Mouse (Mus musculus): ENCODE results near the gene Pald1. TPM values are rescaled to one million over a fixed set of nuclear protein-coding genes. Genes with fewer than 3 reads are reported as not detected.

The Pald1 gene
- polyA plus RNA-seq, 1 experiment from 2014 or later, result 36.1 TPM

DNA sequence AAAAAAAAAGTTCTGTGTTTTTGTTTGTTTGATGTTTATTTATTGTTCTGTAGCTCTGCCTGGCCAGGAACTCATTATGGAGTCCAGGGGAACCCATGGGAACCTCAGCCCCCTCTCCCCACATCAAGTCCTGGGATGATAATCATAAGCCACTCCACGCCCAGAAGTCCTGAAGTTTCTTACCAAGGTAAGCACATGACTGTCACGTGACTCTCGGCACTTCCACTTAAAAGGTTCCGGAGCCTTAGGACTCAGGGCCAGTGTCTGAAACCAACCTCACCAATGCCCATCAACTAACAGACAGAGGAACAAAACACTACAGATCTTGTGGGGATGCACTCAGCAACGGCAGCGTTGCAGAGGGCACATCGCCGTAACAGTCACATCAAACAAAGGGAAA, 23.9 kb downstream of the Pald1 start:
- Histone ChIP-seq H3K4me3 (no peak overlapping the region), H3K27ac (replicated peaks) (no peak overlapping the region), H3K9me3 (replicated peaks) (peaks cover 6% of the 10 kb centered on the region), H3K36me3 (peaks cover 25% of the 10 kb centered on the region), H3K27me3 (ENCODE audit: low read depth, poor library complexity, severe bottlenecking) (no peaks in the 10 kb centered on the region), H3K4me1 (no peaks in the 10 kb centered on the region)
- no peak for DNase-seq (ENCODE audit: low spot score)
- 82% methylated on average over 8 of the region's 8 CpGs for WGBS

DNA sequence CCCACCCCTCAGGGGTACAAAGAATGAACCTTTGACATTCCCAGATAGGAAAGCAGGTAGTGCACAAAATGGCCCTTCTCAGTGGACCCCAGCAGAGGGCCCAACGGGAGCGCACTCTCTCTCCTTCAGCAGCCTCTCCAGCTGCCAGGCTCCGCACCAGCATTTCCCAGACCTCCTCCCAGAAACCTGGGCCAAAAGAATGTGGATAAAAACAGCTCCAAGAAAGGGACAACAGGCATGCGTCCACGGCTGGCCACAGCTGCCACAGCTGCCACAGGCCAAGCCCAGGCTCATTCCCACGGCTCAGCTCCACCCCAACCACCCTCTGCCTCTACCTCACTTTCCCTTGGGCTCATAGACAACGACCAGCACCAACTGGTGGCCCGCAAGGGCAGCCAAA, 25.7 kb downstream of the Pald1 start:
- Histone ChIP-seq H3K27ac (replicated peaks) (no peak overlapping the region), H3K9me3 (replicated peaks) (peaks cover 6% of the 10 kb centered on the region), H3K4me1 (no peaks in the 10 kb centered on the region), H3K36me3 (peaks cover 37% of the 10 kb centered on the region), H3K4me3 (no peak overlapping the region), H3K27me3 (ENCODE audit: low read depth, poor library complexity, severe bottlenecking) (no peaks in the 10 kb centered on the region)
- no peak for DNase-seq (ENCODE audit: low spot score)
- WGBS, result 65% methylated on average over 8 of the region's 8 CpGs

DNA sequence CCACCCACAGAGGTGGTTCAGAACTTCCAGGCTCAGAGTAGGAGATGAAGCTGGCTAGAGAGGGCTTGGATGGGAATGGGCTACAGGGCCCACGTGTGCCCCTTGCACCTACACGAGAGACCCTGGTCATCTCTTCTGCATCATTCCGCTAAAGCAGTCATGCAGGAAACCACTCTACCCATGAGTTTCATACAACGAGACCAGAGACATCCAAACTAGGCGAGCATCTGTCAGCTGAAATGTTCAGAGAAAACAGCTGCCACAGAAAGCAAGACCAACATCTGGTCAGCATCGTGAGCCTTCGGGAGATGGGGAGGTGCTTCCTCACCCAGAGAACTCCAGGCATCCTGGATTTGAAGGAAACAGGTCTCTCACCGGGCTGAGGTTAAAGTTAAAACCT, 26.8 kb downstream of the Pald1 start:
- DNase-seq (ENCODE audit: low spot score), result no peak
- no peak overlapping the region for H3K27ac ChIP-seq (replicated peaks)
- H3K27me3 ChIP-seq (ENCODE audit: low read depth, poor library complexity, severe bottlenecking), result no peaks in the 10 kb centered on the region
- H3K4me1 ChIP-seq, result no peaks in the 10 kb centered on the region
- no peak overlapping the region for H3K4me3 ChIP-seq
- H3K36me3 ChIP-seq, result peaks cover 48% of the 10 kb centered on the region
- 93% methylated on average over 8 of the region's 8 CpGs for WGBS
- peaks cover 6% of the 10 kb centered on the region for H3K9me3 ChIP-seq (replicated peaks)

DNA sequence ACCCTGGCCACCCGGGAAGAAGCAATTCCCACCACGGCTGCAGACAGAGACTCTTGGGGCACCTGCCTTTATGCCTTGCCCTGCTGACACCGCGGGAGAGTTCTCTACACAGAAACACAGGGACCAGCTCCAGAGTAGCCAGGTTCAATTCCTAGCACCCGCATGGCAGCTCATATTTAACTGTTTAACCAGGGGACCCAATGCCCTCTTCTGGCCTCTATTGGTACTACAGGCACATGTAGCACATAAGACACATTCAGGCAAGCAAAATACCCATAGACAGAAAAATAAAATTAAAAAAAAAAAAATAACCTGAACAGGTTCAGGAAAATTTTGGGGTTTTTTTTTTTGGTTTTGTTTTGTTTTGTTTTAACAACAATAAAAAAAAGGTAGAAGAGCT, 27.2 kb downstream of the Pald1 start:
- H3K9me3 ChIP-seq (replicated peaks), result peaks cover 6% of the 10 kb centered on the region
- 92% methylated on average over 5 of the region's 5 CpGs for WGBS
- H3K27me3 ChIP-seq (ENCODE audit: low read depth, poor library complexity, severe bottlenecking), result no peaks in the 10 kb centered on the region
- no peak overlapping the region for H3K4me3 ChIP-seq
- peaks cover 49% of the 10 kb centered on the region for H3K36me3 ChIP-seq
- no peak overlapping the region for H3K27ac ChIP-seq (replicated peaks)
- no peak for DNase-seq (ENCODE audit: low spot score)
- H3K4me1 ChIP-seq, result no peaks in the 10 kb centered on the region

DNA sequence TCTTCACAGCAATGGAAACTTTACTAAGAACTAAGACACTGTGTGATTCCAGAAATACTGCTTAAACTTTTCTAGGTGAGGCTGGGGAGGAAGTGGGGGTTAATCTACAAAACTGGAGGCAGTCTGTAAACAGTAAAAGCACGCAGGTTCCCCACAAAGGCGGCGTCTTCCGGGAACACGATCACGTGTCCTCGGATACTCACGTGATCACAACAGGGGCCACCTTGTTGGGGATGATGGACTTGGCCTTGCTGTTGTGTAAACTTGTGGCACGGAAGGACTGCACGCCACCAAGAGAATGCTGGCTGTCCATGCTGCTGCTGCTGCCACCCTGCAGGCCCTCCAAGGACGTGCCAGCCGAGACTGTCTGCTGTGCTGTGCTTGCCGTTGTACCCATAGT, 27.7 kb downstream of the Pald1 start:
- Histone ChIP-seq H3K9me3 (replicated peaks) (peaks cover 2% of the 10 kb centered on the region), H3K36me3 (peaks cover 53% of the 10 kb centered on the region), H3K4me1 (no peaks in the 10 kb centered on the region), H3K27ac (replicated peaks) (no peak overlapping the region), H3K4me3 (no peak overlapping the region), H3K27me3 (ENCODE audit: low read depth, poor library complexity, severe bottlenecking) (no peaks in the 10 kb centered on the region)
- WGBS, result 94% methylated on average over 13 of the region's 13 CpGs
- no peak for DNase-seq (ENCODE audit: low spot score)

DNA sequence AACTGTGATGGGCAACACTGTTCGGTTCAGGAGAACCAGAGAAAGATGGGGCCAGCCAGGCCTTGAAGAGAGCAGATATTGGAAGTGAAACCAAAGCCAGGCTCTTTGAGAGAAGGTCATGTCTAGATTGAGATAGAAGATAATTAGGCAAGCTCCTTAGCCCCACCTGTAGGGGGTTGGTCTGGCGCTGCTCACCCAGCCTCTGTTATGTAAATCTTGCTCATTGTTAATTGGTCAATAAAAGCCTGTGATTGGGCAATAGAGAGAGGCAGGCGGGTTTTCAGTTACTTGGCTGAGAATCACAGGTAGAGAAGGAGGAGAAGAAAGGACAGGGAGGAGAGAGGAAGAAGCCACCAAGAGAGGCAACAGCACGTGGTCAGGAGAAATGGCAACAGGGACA, 32.1 kb downstream of the Pald1 start:
- H3K27me3 ChIP-seq (ENCODE audit: low read depth, poor library complexity, severe bottlenecking), result no peaks in the 10 kb centered on the region
- H3K27ac ChIP-seq (replicated peaks), result no peak overlapping the region
- no peak for DNase-seq (ENCODE audit: low spot score)
- H3K9me3 ChIP-seq (replicated peaks), result peaks cover 4% of the 10 kb centered on the region; the same call in 1 of the 2 replicates
- peaks cover 86% of the 10 kb centered on the region for H3K36me3 ChIP-seq
- WGBS, result 70% methylated on average over 4 of the region's 4 CpGs
- H3K4me3 ChIP-seq, result no peak overlapping the region
- H3K4me1 ChIP-seq, result peaks cover 19% of the 10 kb centered on the region

DNA sequence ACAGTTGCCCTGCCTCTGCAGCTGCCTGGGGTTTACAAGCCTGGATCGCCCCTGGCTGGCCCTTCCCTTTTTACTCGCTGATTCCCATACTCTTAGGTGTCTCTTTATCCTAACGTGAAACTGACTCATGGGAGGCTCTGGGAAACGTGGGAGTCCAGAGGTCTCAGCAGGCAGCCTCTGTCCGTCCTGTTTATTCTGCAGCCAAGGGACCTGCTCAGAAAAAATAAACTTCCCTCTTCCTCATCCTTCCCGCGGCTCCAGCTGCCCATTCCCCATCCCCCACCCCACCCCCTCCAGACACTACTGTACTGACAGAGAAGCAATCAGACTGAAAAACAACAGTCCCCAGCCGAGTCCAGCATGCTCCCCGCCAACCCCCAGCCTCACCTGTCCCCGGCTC, 37.0 kb downstream of the Pald1 start:
- Histone ChIP-seq H3K4me1 (peaks cover 29% of the 10 kb centered on the region), H3K36me3 (peaks cover 56% of the 10 kb centered on the region), H3K4me3 (no peak overlapping the region), H3K9me3 (replicated peaks) (peaks cover 4% of the 10 kb centered on the region; the same call in 1 of the 2 replicates), H3K27me3 (ENCODE audit: low read depth, poor library complexity, severe bottlenecking) (no peaks in the 10 kb centered on the region), H3K27ac (replicated peaks) (0 out of 2 replicates have a peak overlapping the region, but pooled peaks have one; percentile 42)
- WGBS, result 36% methylated on average over 10 of the region's 10 CpGs
- no peak for DNase-seq (ENCODE audit: low spot score)

DNA sequence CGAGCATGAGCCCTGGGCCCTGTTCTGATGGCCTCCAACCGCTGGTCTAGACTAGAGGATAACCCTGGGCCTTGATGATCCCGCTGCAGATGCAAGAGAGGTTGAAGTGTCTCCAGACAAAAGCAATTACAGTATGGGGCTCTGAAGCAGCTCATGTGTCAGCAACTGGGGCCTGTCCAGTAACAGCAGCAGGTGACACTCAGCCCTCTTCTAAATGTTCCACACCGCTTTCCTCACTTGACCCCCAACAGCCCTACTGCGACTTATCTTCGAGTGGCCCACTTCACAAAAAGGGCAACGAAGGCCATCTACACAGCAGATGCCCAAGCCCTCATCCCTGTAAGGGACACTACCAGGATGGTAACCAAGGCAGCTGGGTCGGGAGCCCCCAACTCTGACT, 38.2 kb downstream of the Pald1 start:
- no peak overlapping the region for H3K4me3 ChIP-seq
- peaks cover 44% of the 10 kb centered on the region for H3K36me3 ChIP-seq
- H3K27me3 ChIP-seq (ENCODE audit: low read depth, poor library complexity, severe bottlenecking), result no peaks in the 10 kb centered on the region
- no peak for DNase-seq (ENCODE audit: low spot score)
- 0 out of 2 replicates have a peak overlapping the region, but pooled peaks have one; percentile 30 for H3K27ac ChIP-seq (replicated peaks)
- H3K9me3 ChIP-seq (replicated peaks), result peaks cover 4% of the 10 kb centered on the region; the same call in 1 of the 2 replicates
- H3K4me1 ChIP-seq, result peaks cover 35% of the 10 kb centered on the region
- 84% methylated on average over 8 of the region's 8 CpGs for WGBS

DNA sequence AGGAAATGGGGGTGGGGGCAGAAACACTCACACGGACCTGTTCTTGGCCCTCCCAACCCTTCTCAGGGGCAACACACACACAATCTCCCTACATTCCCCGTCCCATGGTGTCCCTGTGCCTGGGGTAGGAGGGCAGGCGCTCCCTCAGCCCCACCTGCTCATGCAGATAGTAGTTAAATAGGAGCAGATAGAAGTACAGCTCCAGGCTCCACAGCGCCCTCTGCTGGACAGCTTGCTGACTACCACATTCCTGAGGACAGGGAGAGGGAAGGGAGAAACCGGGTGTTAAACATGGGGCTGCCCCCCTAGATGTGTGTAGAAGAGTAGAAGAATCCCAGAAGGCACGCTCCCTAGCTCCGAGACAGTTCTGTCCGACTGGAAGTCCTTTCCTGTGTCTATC, 39.4 kb downstream of the Pald1 start:
- Histone ChIP-seq H3K36me3 (peaks cover 35% of the 10 kb centered on the region), H3K4me3 (no peak overlapping the region), H3K27ac (replicated peaks) (no peak overlapping the region), H3K27me3 (ENCODE audit: low read depth, poor library complexity, severe bottlenecking) (no peaks in the 10 kb centered on the region), H3K9me3 (replicated peaks) (no peaks in the 10 kb centered on the region), H3K4me1 (peaks cover 35% of the 10 kb centered on the region)
- peak; percentile 66 for DNase-seq (ENCODE audit: low spot score)
- 58% methylated on average over 8 of the region's 8 CpGs for WGBS

DNA sequence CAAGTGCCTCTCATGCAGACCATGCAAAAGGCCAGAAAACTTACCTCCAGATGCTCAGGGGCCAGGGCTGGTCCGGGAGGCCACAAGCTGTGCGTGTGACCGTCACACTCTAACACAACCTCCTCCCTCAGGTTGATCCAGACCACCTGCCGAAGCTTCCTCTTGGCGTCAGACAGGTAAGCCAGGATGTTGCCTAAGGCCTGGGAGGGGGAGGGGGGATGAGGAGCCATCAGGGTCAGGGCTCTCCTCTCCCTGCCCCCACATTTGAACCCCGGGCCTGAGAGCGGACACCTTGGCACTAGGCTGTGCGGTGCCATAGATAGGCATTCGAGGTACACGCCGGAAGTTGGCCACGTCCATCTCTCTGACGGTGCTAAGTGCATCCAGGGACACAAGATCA, 40.6 kb downstream of the Pald1 start:
- Histone ChIP-seq H3K27ac (replicated peaks) (no peak overlapping the region), H3K9me3 (replicated peaks) (no peaks in the 10 kb centered on the region), H3K4me1 (peaks cover 28% of the 10 kb centered on the region), H3K36me3 (peaks cover 26% of the 10 kb centered on the region), H3K4me3 (no peak overlapping the region), H3K27me3 (ENCODE audit: low read depth, poor library complexity, severe bottlenecking) (no peaks in the 10 kb centered on the region)
- no peak for DNase-seq (ENCODE audit: low spot score)
- WGBS, result 94% methylated on average over 13 of the region's 13 CpGs

DNA sequence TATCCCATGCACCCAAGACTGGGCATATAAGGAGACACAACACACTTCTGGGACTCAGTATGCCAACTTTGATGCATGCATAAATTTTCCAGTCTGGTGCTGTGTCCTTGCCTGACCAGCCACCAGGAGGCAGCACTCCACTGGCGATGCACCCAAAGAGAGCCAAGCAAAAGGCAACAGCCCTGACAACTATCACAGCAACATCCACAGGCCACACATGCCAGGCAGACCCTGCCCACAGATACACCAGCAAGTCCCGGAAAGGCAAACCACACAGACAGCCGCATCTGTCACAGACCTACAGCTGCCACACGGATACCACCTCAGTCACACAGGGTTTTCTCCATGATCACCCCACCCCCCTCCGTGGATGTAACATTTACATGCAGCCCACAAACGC, 41.8 kb downstream of the Pald1 start:
- Histone ChIP-seq H3K4me1 (peaks cover 20% of the 10 kb centered on the region), H3K27ac (replicated peaks) (no peak overlapping the region), H3K9me3 (replicated peaks) (no peaks in the 10 kb centered on the region), H3K36me3 (peaks cover 18% of the 10 kb centered on the region), H3K4me3 (no peak overlapping the region), H3K27me3 (ENCODE audit: low read depth, poor library complexity, severe bottlenecking) (no peaks in the 10 kb centered on the region)
- DNase-seq (ENCODE audit: low spot score), result peak; percentile 72
- 77% methylated on average over 6 of the region's 6 CpGs for WGBS

DNA sequence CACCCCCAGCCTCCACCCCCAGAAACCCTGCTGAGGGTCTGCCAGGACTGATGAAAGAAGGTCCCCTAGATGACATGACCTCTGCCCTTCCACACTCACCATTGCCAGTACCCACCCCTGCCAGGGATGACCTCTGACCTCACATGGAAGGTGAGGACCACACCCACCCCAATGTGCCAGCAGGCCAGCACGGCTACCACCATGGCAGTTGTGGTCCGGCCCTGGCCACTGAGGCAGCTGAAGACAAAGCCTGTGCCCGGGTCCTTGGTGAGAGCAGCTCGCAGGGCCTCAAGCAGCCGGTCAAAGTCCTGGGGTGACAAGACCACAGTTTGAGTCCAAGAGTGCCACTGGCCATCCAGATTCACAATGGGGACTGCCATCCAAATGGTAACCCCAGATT, 42.3 kb downstream of the Pald1 start:
- no peaks in the 10 kb centered on the region for H3K27me3 ChIP-seq (ENCODE audit: low read depth, poor library complexity, severe bottlenecking)
- no peak overlapping the region for H3K4me3 ChIP-seq
- H3K9me3 ChIP-seq (replicated peaks), result no peaks in the 10 kb centered on the region
- no peak overlapping the region for H3K27ac ChIP-seq (replicated peaks)
- peaks cover 18% of the 10 kb centered on the region for H3K36me3 ChIP-seq
- 90% methylated on average over 5 of the region's 5 CpGs for WGBS
- DNase-seq (ENCODE audit: low spot score), result no peak
- H3K4me1 ChIP-seq, result peaks cover 15% of the 10 kb centered on the region

DNA sequence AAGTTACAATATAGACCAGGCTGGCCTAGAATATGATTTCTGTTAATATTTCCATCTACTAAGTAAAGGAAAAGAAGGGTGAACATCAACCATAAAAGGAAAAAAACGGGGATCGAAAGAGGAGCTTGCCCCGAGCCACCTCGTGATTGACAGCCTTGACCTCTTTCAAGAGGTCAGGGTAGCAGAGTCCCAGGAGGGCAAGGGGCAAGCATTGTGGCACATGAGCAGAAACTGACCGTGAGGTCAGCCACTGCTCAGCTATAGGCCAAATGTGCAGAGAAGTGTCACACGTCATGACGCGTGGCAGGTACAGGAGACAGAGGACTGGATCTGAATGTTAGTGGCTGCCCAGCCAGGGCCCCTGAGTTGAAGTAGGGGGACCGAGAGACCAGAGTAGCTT, 43.1 kb downstream of the Pald1 start:
- Histone ChIP-seq H3K9me3 (replicated peaks) (no peaks in the 10 kb centered on the region), H3K27me3 (ENCODE audit: low read depth, poor library complexity, severe bottlenecking) (no peaks in the 10 kb centered on the region), H3K36me3 (peaks cover 18% of the 10 kb centered on the region), H3K4me1 (peaks cover 19% of the 10 kb centered on the region), H3K27ac (replicated peaks) (no peak overlapping the region), H3K4me3 (no peak overlapping the region)
- WGBS, result 77% methylated on average over 9 of the region's 9 CpGs
- DNase-seq (ENCODE audit: low spot score), result no peak

DNA sequence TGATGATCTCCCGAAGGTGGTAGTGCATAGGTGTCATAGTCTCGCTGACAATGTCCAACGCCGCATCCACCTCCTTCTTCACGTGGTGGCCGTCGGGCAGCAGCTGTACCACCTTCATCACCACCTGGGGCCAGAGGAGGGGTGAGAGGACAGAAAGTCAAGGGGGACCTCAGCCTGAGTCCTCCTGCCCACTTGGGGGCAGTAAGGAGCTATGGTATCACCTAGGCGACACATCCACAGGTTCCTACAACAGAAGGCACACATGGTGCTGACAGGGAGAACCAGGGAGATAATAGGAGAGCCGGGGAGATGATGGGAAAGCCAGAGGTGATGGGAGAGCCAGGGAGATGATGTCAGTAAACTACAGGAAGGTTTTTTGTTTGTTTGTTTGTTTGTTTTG, 44.1 kb downstream of the Pald1 start:
- WGBS, result 91% methylated on average over 9 of the region's 9 CpGs
- Histone ChIP-seq H3K4me1 (peaks cover 12% of the 10 kb centered on the region), H3K36me3 (peaks cover 19% of the 10 kb centered on the region)

More for the DNA sequence above, 44.1 kb downstream of the Pald1 start:
- H3K9me3 ChIP-seq (replicated peaks), result no peaks in the 10 kb centered on the region
- H3K27me3 ChIP-seq (ENCODE audit: low read depth, poor library complexity, severe bottlenecking), result no peaks in the 10 kb centered on the region
- no peak for DNase-seq (ENCODE audit: low spot score)
- no peak overlapping the region for H3K27ac ChIP-seq (replicated peaks)
- H3K4me3 ChIP-seq, result no peak overlapping the region

All from midbrain, embryonic 10.5 days (tissue).